Mouse (Mus musculus): ENCODE measurements at regions not wholly inside any gene's neighbourhood (a gene's known extent, or its start where the extent isn't known, plus 50 kb on each side); places are given as distances from the start of the nearest gene placed in this dataset.

- TF ChIP-seq CTCF (IDR thresholded peaks at IDR 0.05; ENCODE audit: low read depth, low read length) = no peak
- TF ChIP-seq POLR2A (IDR thresholded peaks at IDR 0.05; ENCODE audit: extremely low read depth, insufficient read depth, low read length) = no peak
Measured at GRCm38 (mm10) chr11:24745841-24746240, 668.0 kb downstream of the Bcl11a start.
